Mouse (Mus musculus) bone marrow, adult 2 months (tissue): ENCODE data around the gene Abcf2. TPM values are rescaled to one million over a fixed set of nuclear protein-coding genes. Genes with fewer than 3 reads are reported as not detected.

Experiments used
- H3K27ac ChIP-seq: fragments of 200-500 bp; 2 replicates; pipeline ENCODE4 v1.5.1; 2012; ENCODE audit warnings: low read depth, mild to moderate bottlenecking, control low read depth, inconsistent platforms, low read length; ENCODE audit not compliant: control insufficient read depth, poor library complexity, insufficient read depth
- H3K4me1 ChIP-seq: fragments of 200-500 bp; 2 replicates; pipeline ENCODE4 v1.6.1; 2011; ENCODE audit warnings: low read length; ENCODE audit not compliant: control insufficient read depth, insufficient read depth
- H3K4me3 ChIP-seq: fragments of 200-500 bp; replicated peaks from 2 replicates; pipeline ENCODE3; 2011; ENCODE audit warnings: mild to moderate bottlenecking, low read depth, low read length, control low read depth; ENCODE audit not compliant: control insufficient read depth
- CTCF ChIP-seq: fragments of 200-500 bp; IDR thresholded peaks from 2 replicates; pipeline ENCODE4 v1.5.1; 2011; ENCODE audit warnings: low read length, control low read depth; ENCODE audit not compliant: control insufficient read depth, insufficient read depth
- POLR2A ChIP-seq: fragments of 200-500 bp; IDR thresholded peaks from 2 replicates; pipeline ENCODE4 v1.6.1; 2011; ENCODE audit warnings: low read depth, mild to moderate bottlenecking, control low read depth, low read length, borderline replicate concordance; ENCODE audit not compliant: control insufficient read depth
- WGBS: fragments of 180-500 bp; shearing (Covaris S2); methylation state at CpG from one replicate; pipeline ENCODE4 v1.1.7; 2018; 5-methylcytosine and 5-hydroxymethylcytosine counted together
- polyA plus RNA-seq: library from polyadenylated mRNA; stranded (reverse); fragments of >200 nt; gene quantifications from 2 replicates; pipeline ENCODE4 v1.2.4, GENCODE M21; 2011; ENCODE audit warnings: low replicate concordance; ENCODE audit not compliant: missing spikeins, insufficient read depth, insufficient read length

Gene Abcf2
- polyA plus RNA-seq, 1 experiment: 29.1 TPM

GRCm38 (mm10) chr5:24541144-24541569 lies 36.1 kb downstream of the Abcf2 start:
- no peak overlapping the region for H3K27ac ChIP-seq
- no peak overlapping the region for H3K4me3 ChIP-seq
- TF ChIP-seq CTCF: no peak
- TF ChIP-seq POLR2A: no peak
- WGBS: 22% methylated on average over 6 of the region's 6 CpGs
- H3K4me1 ChIP-seq: no peaks in the 10 kb centered on the region

DNA sequence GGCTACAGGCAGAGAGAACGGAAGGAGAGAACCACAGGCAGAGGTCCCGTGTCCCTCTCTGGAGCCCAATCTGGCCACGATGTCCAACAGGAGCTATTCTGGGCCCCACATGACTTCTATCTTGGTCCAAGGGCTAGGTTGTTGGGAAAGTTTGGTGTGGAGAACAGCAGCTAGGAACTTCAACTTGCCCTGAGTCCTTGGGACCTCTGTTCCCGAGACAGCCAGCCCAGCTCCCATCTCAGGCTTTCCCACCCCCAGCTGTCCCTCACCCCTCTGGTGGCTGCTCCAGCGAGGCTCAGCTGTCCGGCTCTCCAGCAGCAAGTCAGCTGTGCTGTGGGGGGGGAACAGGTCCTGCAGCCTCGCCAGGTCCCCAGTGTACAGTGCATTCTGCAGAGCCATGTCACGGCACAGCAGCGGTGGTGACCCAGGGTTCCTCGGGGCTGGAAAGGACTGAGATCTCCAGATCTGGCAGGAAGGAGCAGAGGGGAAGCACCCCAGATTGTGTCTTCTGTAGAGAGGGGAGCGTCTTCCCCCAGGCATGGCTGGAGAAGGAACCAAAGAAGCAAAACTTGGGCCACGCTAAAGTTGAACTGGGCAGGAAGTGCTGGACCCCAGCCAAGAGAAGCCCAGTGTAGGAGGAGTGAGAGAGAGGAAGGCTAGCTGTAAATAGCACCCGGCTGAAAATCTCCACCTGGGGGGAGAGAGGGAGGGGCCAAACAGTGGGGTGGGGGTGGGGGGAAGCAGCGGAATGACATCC lies 36.7 kb downstream of the Abcf2 start, which contains the start of gene Asb10:
Gene Asb10 (minus strand): TSS at position 592 of the 757 bp plus-strand sequence.
- H3K27ac ChIP-seq: no peak within 1 kb of the TSS
- 11% methylated on average over 14 of the region's 14 CpGs for WGBS
- no peak within 1 kb of the TSS for H3K4me3 ChIP-seq
- no peaks in the 10 kb centered on the region for H3K4me1 ChIP-seq
- TF ChIP-seq POLR2A: no peak
- TF ChIP-seq CTCF: no peak

DNA sequence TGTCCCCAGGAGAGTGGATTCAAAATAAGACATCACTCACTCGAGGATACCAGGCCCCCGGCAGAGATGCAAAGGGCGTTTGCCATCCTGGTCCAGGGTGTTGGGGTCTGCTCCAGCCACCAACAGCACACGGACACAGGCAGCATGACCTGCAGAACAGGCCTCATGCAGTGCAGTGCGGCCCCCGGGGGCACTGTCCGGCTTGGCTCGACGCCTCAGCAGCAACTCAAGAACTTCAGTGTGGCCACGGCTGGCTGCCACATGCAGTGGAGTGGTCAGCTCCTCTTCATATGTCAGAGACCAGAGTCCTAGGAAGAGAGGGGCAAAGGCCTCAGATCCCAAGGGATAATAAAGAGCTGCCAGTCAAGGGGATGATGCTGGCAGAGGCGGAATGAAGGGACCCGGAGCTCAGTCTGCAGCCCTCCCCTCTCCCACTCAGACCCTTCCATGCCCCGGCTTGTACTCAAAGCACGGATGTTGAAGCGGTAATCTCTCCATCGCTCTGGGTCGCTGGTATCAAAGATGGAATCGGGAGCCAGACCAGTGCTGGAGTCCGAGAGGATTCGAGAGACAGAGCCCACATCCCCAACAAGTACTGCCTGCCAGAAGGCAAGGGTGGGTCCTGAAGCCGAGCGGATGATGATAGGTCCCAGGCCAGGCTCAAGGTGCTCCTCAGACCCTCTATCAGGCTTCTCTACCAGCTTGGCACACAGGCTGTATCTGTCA lies 37.5 kb downstream of the Abcf2 start:
- 82% methylated on average over 22 of the region's 22 CpGs for WGBS
- Histone ChIP-seq H3K4me1 (no peaks in the 10 kb centered on the region), H3K27ac (no peak overlapping the region), H3K4me3 (no peak overlapping the region)
- TF ChIP-seq POLR2A (no peak), CTCF (no peak)

- TF ChIP-seq POLR2A: no peak
- TF ChIP-seq CTCF: no peak
- Histone ChIP-seq H3K27ac (no peak overlapping the region), H3K4me1 (no peaks in the 10 kb centered on the region), H3K4me3 (no peak overlapping the region)
- WGBS: 68% methylated on average over 16 of the region's 16 CpGs
Measured at GRCm38 (mm10) chr5:24537618-24538017, 39.6 kb downstream of the Abcf2 start.

DNA sequence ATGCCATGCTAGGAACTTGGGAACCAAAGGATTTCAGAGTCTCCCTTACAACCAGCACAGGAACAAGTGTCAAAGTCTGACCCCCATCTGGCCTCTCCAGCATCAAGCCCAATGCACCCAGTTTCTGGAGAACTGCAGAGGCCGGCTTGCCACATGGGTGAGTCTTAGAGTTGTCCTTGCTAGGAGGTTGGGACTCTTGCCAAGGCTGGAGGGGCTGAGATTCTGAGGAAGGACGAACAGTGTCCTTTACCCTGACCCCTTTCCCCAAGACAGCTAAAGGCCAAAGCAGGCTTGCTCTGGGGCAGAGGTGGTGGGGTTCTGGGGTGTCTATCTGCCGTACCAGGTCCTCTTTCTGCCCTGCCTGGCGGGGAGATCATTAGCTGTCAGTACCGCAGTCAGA lies 40.8 kb downstream of the Abcf2 start:
- TF ChIP-seq CTCF (no peak), POLR2A (no peak)
- H3K4me3 ChIP-seq: no peak overlapping the region
- H3K27ac ChIP-seq: no peak overlapping the region
- WGBS: 77% methylated on average over 5 of the region's 5 CpGs
- no peaks in the 10 kb centered on the region for H3K4me1 ChIP-seq

DNA sequence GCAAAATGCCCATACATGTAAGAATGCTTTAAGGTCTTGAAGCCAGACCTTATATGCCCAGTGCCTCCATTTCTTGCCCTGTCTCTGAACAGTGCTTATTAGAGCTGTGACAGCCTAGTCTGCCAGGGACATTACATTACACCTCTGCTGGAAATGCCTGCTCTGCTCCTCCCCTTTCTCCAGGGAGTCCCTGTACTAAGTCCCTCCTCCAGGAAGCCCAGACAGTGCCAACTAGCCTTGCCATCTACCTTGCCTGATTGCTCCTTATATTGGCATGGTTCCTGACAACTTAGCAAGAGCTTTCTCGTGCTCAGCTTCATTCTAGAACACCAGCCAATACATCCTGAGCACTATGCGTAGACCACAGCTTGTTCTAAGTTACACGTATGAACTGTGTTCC lies 41.5 kb downstream of the Abcf2 start:
- 67% methylated on average over 3 of the region's 3 CpGs for WGBS
- no peak overlapping the region for H3K4me3 ChIP-seq
- TF ChIP-seq CTCF: no peak
- no peaks in the 10 kb centered on the region for H3K4me1 ChIP-seq
- H3K27ac ChIP-seq: no peak overlapping the region

DNA sequence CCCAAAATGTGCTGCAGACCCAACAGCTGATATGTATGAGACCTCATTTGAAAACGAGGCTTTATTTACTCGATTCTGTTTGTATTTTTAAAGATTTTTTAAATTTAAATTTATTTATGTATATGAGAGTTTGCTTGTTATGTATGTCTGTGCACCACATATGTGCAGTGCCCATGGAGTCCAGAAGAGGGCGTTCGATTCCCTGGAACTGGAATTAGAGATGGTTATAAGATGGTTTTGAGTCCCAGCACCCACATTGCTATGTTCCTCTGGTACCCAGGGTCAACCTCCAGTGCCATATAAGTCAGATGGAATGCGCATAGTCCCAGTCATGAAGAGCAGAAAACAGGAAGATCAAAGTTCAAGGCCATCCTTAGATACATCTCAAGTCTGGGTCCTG lies 43.0 kb downstream of the Abcf2 start:
- TF ChIP-seq POLR2A (no peak), CTCF (no peak)
- H3K27ac ChIP-seq: no peak overlapping the region
- H3K4me1 ChIP-seq: no peaks in the 10 kb centered on the region
- H3K4me3 ChIP-seq: no peak overlapping the region
- 45% methylated on average over 5 of the region's 5 CpGs for WGBS

DNA sequence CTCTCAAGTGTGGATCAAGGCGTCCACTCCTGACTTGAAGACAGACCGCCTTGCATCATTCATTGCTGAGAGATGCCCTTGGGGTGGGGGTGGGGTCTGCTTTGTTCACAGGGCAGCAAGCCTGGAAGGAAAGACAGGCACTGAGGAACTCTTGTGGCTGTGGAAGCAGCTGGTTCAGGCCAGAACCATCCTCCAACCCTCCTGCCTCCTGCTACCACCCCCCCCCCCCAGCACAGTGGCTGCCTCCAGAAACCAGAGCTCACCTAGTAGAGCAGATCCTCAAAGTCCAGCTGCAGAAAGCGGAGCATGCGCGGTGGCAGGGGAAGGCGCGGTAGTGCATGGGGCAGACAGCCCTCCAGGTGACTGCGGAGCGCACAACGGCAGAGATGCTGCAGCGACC lies 43.9 kb downstream of the Abcf2 start:
- Histone ChIP-seq H3K4me3 (no peak overlapping the region), H3K4me1 (no peaks in the 10 kb centered on the region), H3K27ac (no peak overlapping the region)
- 77% methylated on average over 11 of the region's 11 CpGs for WGBS
- no peak for TF ChIP-seq CTCF
- no peak for TF ChIP-seq POLR2A
